Comparison of ENCODE assay signal across 34 mouse cellular contexts in the genomic region with DNA sequence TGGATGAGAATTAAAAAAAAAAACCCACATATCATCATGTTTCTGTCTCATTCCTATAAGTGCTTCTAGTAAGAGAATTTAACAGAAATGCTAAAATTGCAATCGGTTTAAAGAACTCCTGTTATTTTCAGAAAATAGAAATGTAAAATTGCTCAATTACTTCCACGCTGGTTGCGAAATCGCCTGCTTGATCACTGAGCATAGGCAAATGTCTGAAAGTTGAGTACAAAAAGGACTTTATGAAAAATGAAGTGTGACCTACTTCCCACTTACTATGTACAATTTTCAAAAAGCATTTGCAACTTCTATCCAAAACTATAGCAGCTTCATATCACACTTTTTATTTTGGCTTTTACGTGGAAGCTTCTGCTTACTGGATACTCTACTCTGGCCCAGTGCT. TPM values are rescaled to one million over a fixed set of nuclear protein-coding genes. Genes with fewer than 3 reads are reported as not detected.
DNase-seq lines count a peak whose midpoint lies in the region; ATAC-seq and TF ChIP-seq lines count a peak whose summit lies in the region.
"Had no signal": no experiment of that assay in that cellular context is flagged by ENCODE, and none has a peak within 500 bp of the region (broad histone marks: within the 10 kb centered on the region; RNA-seq: fewer than 3 reads in every experiment).

No protein-coding gene starts in this region.

- 91% methylated on average over 5 of the region's 5 CpGs for WGBS in heart, embryonic 10.5 days
- 14% methylated on average over 5 of the region's 5 CpGs for WGBS in macrophage (ENCODE audit: missing documents)

- no peak overlapping the region for H3ac ChIP-seq in C2C12 (ENCODE audit: control insufficient read depth, insufficient read length, low read depth)

- H3K79me3 ChIP-seq in C2C12 (ENCODE audit: low read depth), result peaks cover 17% of the 10 kb centered on the region

- peak; percentile 56; the same call in 1 of the 2 replicates for ATAC-seq in common myeloid progenitor, adult 5-6 weeks (replicated peaks; ENCODE audit: low read depth, poor library complexity, severe bottlenecking)
- ATAC-seq: activated CD4-positive, CD25-positive, alpha-beta regulatory T cell, adult 4 months; forebrain, postnatal 0 days; midbrain, embryonic 16.5 days had no signal

- H3K9me3 ChIP-seq in heart, embryonic 10.5 days, result no peaks in the 10 kb centered on the region
- H3K9me3 ChIP-seq: heart, embryonic 15.5 days; hindbrain, embryonic 13.5 days; limb, embryonic 15.5 days had no signal

- H3K27ac ChIP-seq in heart, embryonic 10.5 days, result no peak overlapping the region
- H3K27ac ChIP-seq in macrophage, result peak overlapping the region; percentile 48
- H3K27ac ChIP-seq: heart, adult 2 months; heart, embryonic 15.5 days; hindbrain, embryonic 13.5 days; left cerebral cortex, adult 2 months; limb, embryonic 15.5 days; stomach, postnatal 0 days had no signal

- TF ChIP-seq CTCF in C2C12 (IDR thresholded peaks at IDR 0.05; ENCODE audit: control insufficient read depth, insufficient read depth, insufficient read length), result no peak

- no peaks in the 10 kb centered on the region for H3K27me3 ChIP-seq in heart, embryonic 10.5 days (ENCODE audit: insufficient read depth, poor library complexity, severe bottlenecking)
- no peaks in the 10 kb centered on the region for H3K27me3 ChIP-seq in C2C12 (ENCODE audit: control insufficient read depth, insufficient read depth, insufficient read length)
- H3K27me3 ChIP-seq: heart, embryonic 15.5 days; hindbrain, embryonic 13.5 days; limb, embryonic 15.5 days had no signal

- H3K4me1 ChIP-seq in heart, embryonic 10.5 days, result no peaks in the 10 kb centered on the region
- H3K4me1 ChIP-seq: heart, embryonic 15.5 days; hindbrain, embryonic 13.5 days; limb, embryonic 15.5 days had no signal

- no peak overlapping the region for H3K4me3 ChIP-seq in heart, embryonic 10.5 days
- no peak overlapping the region for H3K4me3 ChIP-seq in C2C12 (ENCODE audit: insufficient read depth, poor library complexity, severe bottlenecking)
- H3K4me3 ChIP-seq in macrophage (ENCODE audit: inconsistent target), result no peak overlapping the region; the same call in 1 of the 2 replicates
- H3K4me3 ChIP-seq: heart, adult 2 months; heart, embryonic 15.5 days; hindbrain, embryonic 13.5 days; left cerebral cortex, adult 2 months; limb, embryonic 15.5 days had no signal

- peak; percentile 6 to 34 for DNase-seq in heart, adult 18-20 months
- no peak for DNase-seq in heart, embryonic 10.5 days (ENCODE audit: low spot score)
- no peak for DNase-seq in cerebellum, adult 8-10 months
- no peak for DNase-seq in layer of hippocampus, adult 18-20 months (ENCODE audit: low spot score in 2 of 2)
- no peak for DNase-seq in thymus, postnatal 4 days
- DNase-seq: adrenal gland, postnatal 10 days; B cell, adult 2 months; cerebellum, adult 9-11 months; forebrain, postnatal 0 days; heart, adult 2 months; heart, postnatal 36 days; kidney, adult 18-20 months; kidney, postnatal 4 days; layer of hippocampus, adult 9-11 months; left cerebral cortex, postnatal 4 days; thymus, adult 2 months had no signal

- H3K36me3 ChIP-seq in heart, embryonic 10.5 days, result peaks cover 26% of the 10 kb centered on the region
- peaks cover 31% of the 10 kb centered on the region for H3K36me3 ChIP-seq in C2C12 (ENCODE audit: control insufficient read depth, insufficient read depth)
- H3K36me3 ChIP-seq in macrophage (ENCODE audit: inconsistent target), result peaks cover 29% of the 10 kb centered on the region

- peaks cover 45% of the 10 kb centered on the region for H3K79me2 ChIP-seq in C2C12 (ENCODE audit: control insufficient read depth, insufficient read depth)
- H3K79me2 ChIP-seq in macrophage (ENCODE audit: inconsistent target), result peaks cover 86% of the 10 kb centered on the region

TF ChIP-seq in C2C12, 6 proteins besides CTCF, POLR2A, EP300 and RAD21:
- TF ChIP-seq CEBPB (IDR thresholded peaks at IDR 0.05; ENCODE audit: low read depth) (peak; percentile 70), MYOG (IDR thresholded peaks at IDR 0.05; ENCODE audit: control insufficient read depth, extremely low read depth, insufficient read length) (no peak), USF1 (IDR thresholded peaks at IDR 0.05; ENCODE audit: low read depth) (no peak)

RNA-seq across cellular contexts. Expression of a gene that starts 16.3 kb away (rescaled TPM):
- 10 to 100 TPM; 36.5 to 36.6 TPM for total RNA-seq in heart, adult 18-20 months (2021)
- polyA plus RNA-seq in heart, embryonic 10.5 days (2016; fragmentation: Nextera tagmentation; extraction: Ambion mirVana), result 59.6 and 64.4 TPM in 2 replicates
- 28.6 TPM for polyA plus RNA-seq in C2C12 (2012; fragmentation: generic; extraction: Trizol)
- total RNA-seq in common myeloid progenitor, adult 5-6 weeks (2017), result 177 and 188 TPM in 2 replicates
- total RNA-seq in macrophage (2018; cell fraction: chromatin; rRNA removed), result 10 to 100 TPM; 13.9 to 48.3 (median 30.3) TPM
- 100 to 1,000 TPM in 3 of 26 experiments, 10 to 100 TPM in 23; 59.5 to 123 (median 82.4) TPM for total RNA-seq in macrophage (2018; cell fraction: cytosol; rRNA removed)
- 10 to 100 TPM; 27.0 to 68.3 (median 39.7) TPM for total RNA-seq in macrophage (2018; cell fraction: nucleus; rRNA removed)
- 89.7 to 330 TPM (median 144 TPM) in 3 replicates for polyA plus RNA-seq in macrophage (2018)
- 10 to 100 TPM; 64.1 to 68.5 TPM for total RNA-seq in layer of hippocampus, adult 18-20 months (2021)

RNA-seq across cellular contexts. Expression of a gene that starts 29.2 kb away (rescaled TPM):
- under 1 TPM; 0.20 to 0.23 TPM for total RNA-seq in heart, adult 18-20 months (2021)
- polyA plus RNA-seq in heart, embryonic 10.5 days (2016; fragmentation: Nextera tagmentation; extraction: Ambion mirVana), result 13.0 and 13.5 TPM in 2 replicates
- polyA plus RNA-seq in C2C12 (2012; fragmentation: generic; extraction: Trizol) (3.5 TPM), macrophage (2018) (1.1 to 3.7 TPM (median 1.2 TPM) in 3 replicates)
- 17.3 and 29.3 TPM in 2 replicates for total RNA-seq in common myeloid progenitor, adult 5-6 weeks (2017)
- total RNA-seq in macrophage (2018; cell fraction: chromatin; rRNA removed), result 10 to 100 TPM in 3 of 26 experiments, 1 to 10 TPM in 22, under 1 TPM in 1; 0.84 to 11.2 (median 4.1) TPM
- total RNA-seq in macrophage (2018; cell fraction: cytosol; rRNA removed), result 1 to 10 TPM in 14 of 26 experiments, under 1 TPM in 12; 0.38 to 1.8 (median 1.0) TPM
- total RNA-seq in macrophage (2018; cell fraction: nucleus; rRNA removed), result 10 to 100 TPM in 1 of 26 experiments, 1 to 10 TPM in 24, under 1 TPM in 1; 0.79 to 17.8 (median 2.7) TPM
- under 1 TPM; 0.15 to 0.20 TPM for total RNA-seq in layer of hippocampus, adult 18-20 months (2021)

RNA-seq across cellular contexts. Expression of a gene that starts 44.9 kb away (rescaled TPM):
- not detected for total RNA-seq in heart, adult 18-20 months (2021)
- polyA plus RNA-seq in heart, embryonic 10.5 days (2016; fragmentation: Nextera tagmentation; extraction: Ambion mirVana), result 0.62 TPM in 1 of 2 replicates, not detected in the other
- polyA plus RNA-seq in C2C12 (2012; fragmentation: generic; extraction: Trizol), result not detected
- not detected in 2 replicates for total RNA-seq in common myeloid progenitor, adult 5-6 weeks (2017)
- not detected for total RNA-seq in macrophage (2018; cell fraction: chromatin; rRNA removed)
- not detected for total RNA-seq in macrophage (2018; cell fraction: cytosol; rRNA removed)
- not detected for total RNA-seq in macrophage (2018; cell fraction: nucleus; rRNA removed)
- not detected in 3 replicates for polyA plus RNA-seq in macrophage (2018)
- not detected for total RNA-seq in layer of hippocampus, adult 18-20 months (2021)
- total RNA-seq: adrenal gland, postnatal 10 days; forebrain, postnatal 0 days; gastrocnemius, adult 8-10 months; heart, adult 2 months; heart, postnatal 36 days; left cerebral cortex, adult 2 months; left cerebral cortex, postnatal 4 days; megakaryocyte-erythroid progenitor cell, adult 5-6 weeks; MEL had no signal
- polyA plus RNA-seq: activated CD4-positive, CD25-positive, alpha-beta regulatory T cell, adult 4 months; cortical plate, adult 2 months; forebrain, postnatal 0 days; heart, adult 2 months; heart, embryonic 15.5 days; hindbrain, embryonic 13.5 days; kidney, embryonic 16.5 days; limb, embryonic 15.5 days; liver, embryonic 16.5 days; midbrain, embryonic 16.5 days; neural tube, embryonic 14.5 days; small intestine, adult 2 months; stomach, postnatal 0 days had no signal

Comparison
In these comparisons a context has a peak if more than half of its experiments do, and no peak if none do; other contexts are left out.
1. DNase-seq: peak in heart, adult 18-20 months (2 of 2); none in heart, embryonic 10.5 days (single experiment), cerebellum, adult 8-10 months (single experiment), layer of hippocampus, adult 18-20 months (0 of 2) and thymus, postnatal 4 days (single experiment).
2. RNA of a gene that starts 29.2 kb away (total RNA-seq): 17.3 to 29.3 TPM in common myeloid progenitor, adult 5-6 weeks; 0.20 to 0.23 TPM in heart, adult 18-20 months and 0.15 to 0.20 TPM in layer of hippocampus, adult 18-20 months; every median in the first group is over 10 times any median in the second.